Mouse (Mus musculus) heart, postnatal 0 days (tissue): ENCODE results near the gene Fh1.

ENCODE experiments used
- CTCF ChIP-seq: IDR thresholded peaks from 2 replicates; pipeline ENCODE4 v1.5.1; 2016; ENCODE audit warnings: antibody characterized with exemption, control low read depth, low read depth
- EP300 ChIP-seq: IDR thresholded peaks from 2 replicates; pipeline ENCODE4 v1.6.1; 2016; ENCODE audit warnings: antibody characterized with exemption, low read depth

DNA sequence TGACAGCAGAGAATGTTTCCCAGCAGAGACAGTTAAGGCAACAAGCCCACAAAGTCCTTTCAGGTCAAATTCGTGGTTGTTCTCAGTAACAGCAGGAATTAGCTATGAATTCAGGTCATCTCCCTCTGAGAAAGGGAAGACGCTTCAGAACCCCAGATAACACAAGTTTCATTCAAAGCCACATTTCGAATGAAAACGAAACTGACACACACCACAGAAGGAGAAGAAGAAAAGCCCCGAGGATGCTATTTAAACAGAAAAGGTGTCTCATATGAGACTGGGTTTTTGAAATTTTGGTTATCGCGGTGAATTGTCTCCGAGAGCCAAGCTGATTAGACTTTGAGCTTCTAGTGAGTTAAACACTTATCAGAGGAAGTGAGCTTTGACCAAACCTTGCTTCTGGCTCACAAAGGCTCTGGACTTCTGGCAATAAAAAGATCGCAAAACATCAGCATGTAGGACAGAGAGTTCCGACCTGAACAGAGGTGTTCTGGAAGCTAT is 6.3 kb upstream of the Fh1 start:
- TF ChIP-seq CTCF (no peak), EP300 (no peak)
